Mouse (Mus musculus) left cerebral cortex, postnatal 14 days (tissue): ENCODE results near the gene Lsm6. TPM values are rescaled to one million over a fixed set of nuclear protein-coding genes. Genes with fewer than 3 reads are reported as not detected.
"Not testable (repeated sequence)": the region's sequence is repeated elsewhere in the genome, so short reads cannot be mapped to it uniquely, and the experiment has no call there.

ENCODE experiments used
- DNase-seq, 2 experiments: peaks; one replicate each; pipeline ENCODE4 v3.0.0; 2021 to 2022; ENCODE audit warnings: low spot score in 2 of 2, mixed read lengths in 1 of 2
- intact Hi-C: fragments of 180-260 bp; cut with DNase I; formaldehyde crosslinking; loops from one replicate; pipeline ENCODE4 v1.15.1; 2025
- long read RNA-seq, 2 experiments: library from polyadenylated mRNA; stranded (forward); transcript quantifications; one replicate each; pipeline ENCODE4 v2.0.0; 2021
- total RNA-seq, 2 experiments: library from RNA; stranded (reverse); gene quantifications; 2 replicates each; pipeline ENCODE4 v1.2.3; 2021

Gene Lsm6
- 10 to 100 TPM; 46.4 to 48.8 TPM for total RNA-seq
- long read RNA-seq, experiment 1, transcript Lsm6-203 (5 exons, 3,792 nt) = minor isoform, 23 of 70 reads
- long read RNA-seq, experiment 1, transcript Lsm6-201 (4 exons, 2,107 nt) = major isoform, 37 of 70 reads
- long read RNA-seq, experiment 1, partial matches to known transcripts = 0 of 70 reads
- long read RNA-seq, experiment 1, other reads (novel, unspliced or antisense) = 10 of 70 reads
- long read RNA-seq, experiment 2, transcript Lsm6-203 (5 exons, 3,792 nt) = minor isoform, 23 of 62 reads
- long read RNA-seq, experiment 2, transcript Lsm6-201 (4 exons, 2,107 nt) = major isoform, 25 of 62 reads
- long read RNA-seq, experiment 2, partial matches to known transcripts = 1 of 62 reads
- long read RNA-seq, experiment 2, other reads (novel, unspliced or antisense) = 13 of 62 reads

GRCm38 (mm10) chr8:78820673-78821310, at the start of gene Lsm6:
Gene Lsm6 (minus strand): TSS chr8:78821140.
- intact Hi-C loops = loop anchor here (2.0 kb wide), 1 partner anchor 210 kb away; no protein-coding TSS in a partner anchor
- DNase-seq = peak; percentile 97 to 99

DNA sequence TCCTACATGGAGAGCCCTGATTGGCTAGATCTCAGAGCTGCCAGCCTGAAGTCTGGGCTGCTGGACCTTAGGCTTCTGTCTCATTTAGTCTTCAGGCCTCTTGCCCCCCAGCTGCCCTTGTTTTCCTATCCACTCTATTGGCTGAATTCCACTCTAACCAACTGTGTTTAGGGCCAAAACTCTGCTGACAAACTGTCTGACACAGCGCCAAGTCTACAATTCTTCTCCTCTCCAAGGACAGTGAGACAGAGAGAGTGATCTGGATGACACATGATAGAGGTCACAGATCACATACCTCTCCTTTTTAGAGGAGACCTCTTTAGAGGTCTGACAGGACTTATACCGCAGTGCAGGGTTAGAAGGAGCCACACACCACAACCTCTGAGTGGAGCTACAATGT, 46.1 kb upstream of the Lsm6 start:
- DNase-seq = no peak
- intact Hi-C loops = no loop called here

- intact Hi-C loops = no loop called here
- no peak for DNase-seq
These were observed 42.1 kb upstream of the Lsm6 start for GRCm38 (mm10) chr8:78863001-78863400.

- peak in 1 of 2 experiments; percentile 11 for DNase-seq
- intact Hi-C loops = no loop called here
These were observed 41.1 kb upstream of the Lsm6 start for GRCm38 (mm10) chr8:78862046-78862445.

- no peak for DNase-seq
- intact Hi-C loops = no loop called here
These were observed 39.8 kb upstream of the Lsm6 start for GRCm38 (mm10) chr8:78860789-78861188.

GRCm38 (mm10) chr8:78857421-78857820, 36.5 kb upstream of the Lsm6 start:
- no peak for DNase-seq
- intact Hi-C loops = no loop called here

- intact Hi-C loops = no loop called here
These were observed 31.3 kb upstream of the Lsm6 start for GRCm38 (mm10) chr8:78852279-78852678.

GRCm38 (mm10) chr8:78847240-78847639, 26.3 kb upstream of the Lsm6 start:
- DNase-seq = no peak
- intact Hi-C loops = no loop called here

More at GRCm38 (mm10) chr8:78852279-78852678, 31.3 kb upstream of the Lsm6 start:
- no peak for DNase-seq

GRCm38 (mm10) chr8:78844559-78844958, 23.6 kb upstream of the Lsm6 start:
- intact Hi-C loops = no loop called here
- DNase-seq = no peak

- intact Hi-C loops = no loop called here
- no peak for DNase-seq
These were observed 17.9 kb upstream of the Lsm6 start for GRCm38 (mm10) chr8:78838656-78839413.

DNA sequence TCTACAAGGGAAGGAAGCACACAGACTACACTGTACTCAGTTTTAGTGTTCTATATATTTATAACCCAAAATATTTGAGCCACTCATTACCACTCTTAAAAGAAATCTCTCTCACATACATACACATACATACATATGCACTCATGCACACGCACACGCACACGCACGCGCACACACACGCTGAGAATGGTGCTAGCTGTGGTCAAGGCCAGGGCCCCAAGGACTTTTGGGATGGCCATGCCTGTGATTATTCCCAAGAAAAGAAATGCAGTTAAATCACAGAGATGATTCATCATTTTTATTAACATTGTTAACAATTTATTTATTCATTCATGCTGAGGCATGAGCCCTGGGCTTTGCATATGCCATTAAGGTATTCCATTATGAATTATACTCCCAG, 15.2 kb upstream of the Lsm6 start:
- no peak for DNase-seq
- intact Hi-C loops = no loop called here

DNA sequence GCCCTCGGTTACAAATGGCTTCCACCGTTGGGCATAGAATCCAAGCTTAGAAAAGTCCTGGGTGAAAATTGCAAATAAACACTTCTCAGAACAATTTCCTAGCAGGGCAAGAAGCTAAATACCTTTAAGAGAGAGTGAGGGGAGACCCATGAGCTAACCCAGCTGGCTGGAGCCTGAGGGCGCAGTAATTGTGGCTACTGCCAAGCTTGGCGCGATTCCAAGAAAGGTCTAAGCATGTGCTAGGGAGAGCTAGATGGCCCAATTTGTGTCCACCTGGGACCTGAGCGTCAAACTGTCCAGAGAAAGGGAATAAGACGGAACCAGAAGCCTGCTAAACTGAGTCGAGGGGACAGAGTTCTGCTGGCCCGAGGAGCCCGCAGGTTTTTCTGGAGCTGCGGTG, 7.5 kb upstream of the Lsm6 start:
- no peak for DNase-seq
- intact Hi-C loops = no loop called here

DNA sequence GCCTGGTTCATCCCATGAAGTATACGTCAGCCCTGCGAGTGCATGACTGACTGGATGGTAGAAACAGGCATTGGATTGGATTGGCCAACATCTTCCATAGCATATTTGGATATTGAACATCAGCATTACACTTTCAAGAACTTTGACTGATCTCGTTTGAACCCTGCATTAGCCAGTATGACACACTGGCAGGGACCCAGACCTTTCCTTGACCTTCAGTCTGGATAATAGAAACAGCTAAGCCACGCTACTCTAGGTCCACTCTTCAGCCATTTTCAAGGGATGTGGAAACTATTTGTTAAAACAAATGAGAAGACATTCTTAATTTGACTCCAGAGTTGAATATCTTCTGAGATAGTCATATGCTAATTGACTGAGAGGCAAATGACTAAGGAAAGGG, 3.6 kb upstream of the Lsm6 start:
- intact Hi-C loops = no loop called here

DNA sequence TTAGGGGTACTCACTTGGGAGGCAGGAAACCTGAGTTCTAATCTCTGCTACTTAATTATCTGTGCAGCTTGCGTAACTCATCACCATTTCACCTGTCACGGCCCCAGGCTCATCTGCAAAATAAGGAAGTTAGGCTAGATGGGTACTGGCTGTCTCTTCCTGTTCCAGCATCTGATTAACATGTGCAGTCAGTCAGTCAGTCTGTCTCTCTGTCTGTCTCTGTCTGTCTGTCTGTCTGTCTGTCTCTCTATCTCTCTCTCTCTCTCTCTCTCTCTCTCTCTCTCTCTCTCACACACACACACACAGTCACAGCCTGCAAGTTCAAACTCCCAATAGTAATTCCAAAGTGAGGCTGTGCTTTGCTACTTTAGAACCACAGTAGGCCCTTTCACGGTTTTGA, 967 bp downstream of the Lsm6 start:
- not testable (repeated sequence) for DNase-seq
- intact Hi-C loops = loop anchor here (2.0 kb wide), 1 partner anchor 211 kb away; no protein-coding TSS in a partner anchor

More for the DNA sequence above, 3.6 kb upstream of the Lsm6 start:
- no peak for DNase-seq

GRCm38 (mm10) chr8:78814743-78815142, 6.2 kb downstream of the Lsm6 start:
- intact Hi-C loops = no loop called here

GRCm38 (mm10) chr8:78813021-78813420, 7.9 kb downstream of the Lsm6 start:
- DNase-seq = no peak
- intact Hi-C loops = no loop called here

More at GRCm38 (mm10) chr8:78814743-78815142, 6.2 kb downstream of the Lsm6 start:
- no peak for DNase-seq

- DNase-seq = no peak
- intact Hi-C loops = no loop called here
These were observed 8.5 kb downstream of the Lsm6 start for GRCm38 (mm10) chr8:78812446-78812845.

GRCm38 (mm10) chr8:78811748-78812147, 9.2 kb downstream of the Lsm6 start:
- intact Hi-C loops = no loop called here
- DNase-seq = no peak

GRCm38 (mm10) chr8:78810207-78810675, 10.7 kb downstream of the Lsm6 start:
- DNase-seq = no peak
- intact Hi-C loops = no loop called here
